Mouse (Mus musculus) layer of hippocampus, postnatal 14 days (tissue): ENCODE results near the gene Gm8220. TPM values are rescaled to one million over a fixed set of nuclear protein-coding genes. Genes with fewer than 3 reads are reported as not detected.
"Not testable (repeated sequence)": the region's sequence is repeated elsewhere in the genome, so short reads cannot be mapped to it uniquely, and the experiment has no call there.

Experiments used
- DNase-seq, 2 experiments: peaks; one replicate each; pipeline ENCODE4 v3.0.0; 2021 to 2022; ENCODE audit warnings: low spot score in 2 of 2, mixed read lengths in 1 of 2
- long read RNA-seq, 2 experiments: library from polyadenylated mRNA; stranded (forward); transcript quantifications; one replicate each; pipeline ENCODE4 v2.0.0; 2021
- total RNA-seq, 2 experiments: library from RNA; stranded (reverse); gene quantifications; 2 replicates each; pipeline ENCODE4 v1.2.3; 2021

Gene Gm8220
- total RNA-seq, result not detected
- long read RNA-seq, experiment 1, result 0 reads
- long read RNA-seq, experiment 2, result 0 reads

DNA sequence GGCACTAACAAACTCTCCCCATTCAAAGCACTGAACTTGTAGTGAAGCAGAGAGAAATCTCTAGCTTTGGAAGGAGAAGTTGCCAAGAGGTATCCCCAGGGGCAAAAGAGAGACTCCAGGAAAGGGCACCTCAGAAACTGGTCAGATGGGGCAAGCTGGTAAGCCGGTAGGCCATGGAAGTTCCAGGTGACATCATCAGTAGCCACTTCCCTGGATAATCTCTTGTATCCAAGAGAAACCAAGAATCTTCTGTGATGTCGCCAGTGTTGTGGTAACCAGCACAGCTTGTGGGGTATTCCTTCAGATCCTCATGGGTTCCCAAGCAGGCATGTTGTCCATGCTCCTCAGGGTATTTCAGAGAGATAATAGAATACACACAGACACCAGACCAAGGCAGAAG is at the start of gene Gm8220:
Gm8220 (plus strand) TSS at position 301 of the 400 bp plus-strand sequence.
- not testable (repeated sequence) for DNase-seq

DNA sequence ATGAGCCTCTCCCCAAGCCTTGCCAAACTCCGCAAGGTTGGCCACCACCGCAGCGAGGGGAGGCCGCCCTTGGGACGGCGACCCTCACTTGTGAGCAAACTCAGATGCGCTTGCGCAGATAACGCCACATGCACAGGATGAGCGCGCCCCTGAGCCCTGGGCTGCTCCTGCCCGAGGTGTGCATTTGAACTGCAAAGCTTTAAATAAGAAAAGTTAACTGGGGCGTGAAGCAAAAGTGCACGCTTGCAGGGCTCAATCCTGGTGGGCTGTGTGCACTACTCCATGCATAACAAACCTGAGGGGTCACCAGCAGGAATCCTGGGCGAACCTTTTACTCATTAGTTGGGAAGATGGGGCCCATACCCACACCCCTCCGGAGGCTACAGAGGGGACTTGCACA is 37.3 kb upstream of the Gm8220 start:
- no peak for DNase-seq

DNA sequence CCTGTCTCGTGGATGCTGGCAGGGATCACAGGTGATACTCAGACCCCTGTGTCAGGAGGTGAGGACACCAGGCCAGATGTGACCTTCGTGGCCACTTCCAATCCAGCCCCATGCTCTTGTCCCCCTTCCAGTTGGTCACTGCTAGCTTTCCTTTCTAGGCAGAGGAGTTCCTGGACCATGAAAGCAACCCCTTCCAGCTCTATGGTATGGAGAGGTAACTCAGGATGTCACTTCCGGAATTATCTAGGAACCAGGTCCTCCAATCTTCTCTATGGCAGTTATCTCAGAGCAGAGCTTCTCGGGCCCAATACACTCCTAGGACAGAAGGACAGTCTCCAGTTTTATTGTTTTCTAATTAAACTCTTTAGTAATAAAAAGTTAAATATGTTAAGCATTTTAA is 26.7 kb downstream of the Gm8220 start:
- not testable (repeated sequence) for DNase-seq

DNA sequence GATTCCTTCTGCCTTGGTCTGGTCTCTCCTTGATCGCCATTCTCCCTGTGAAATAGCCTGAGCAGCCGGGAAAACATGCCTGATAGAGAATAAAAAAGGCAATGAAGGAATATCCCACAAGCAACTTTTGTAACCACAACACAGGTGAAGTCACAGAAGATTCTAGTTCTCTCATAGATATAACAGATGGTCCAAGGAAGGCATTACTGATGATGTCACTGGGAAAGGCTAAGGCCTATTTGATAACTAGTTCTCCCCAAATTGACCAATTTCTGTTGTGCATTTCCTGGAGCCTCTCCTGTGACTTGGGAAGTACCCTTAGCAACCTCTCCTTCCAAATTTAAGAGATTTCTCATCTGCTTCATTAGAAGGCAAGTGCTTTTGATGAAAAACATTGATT is 53.1 kb downstream of the Gm8220 start, which contains the start of gene Gm5930:
Gm5930 (minus strand) TSS at position 101 of the 400 bp plus-strand sequence.
- not testable (repeated sequence) for DNase-seq

Other genes with a start within 250 kb of the Gm8220 start
- not detected for gene Ear2, start 182.9 kb upstream of the Gm8220 start, total RNA-seq
- gene Gm3327, start 161.7 kb upstream of the Gm8220 start, total RNA-seq, result not detected
- not detected for gene Gm8212, start 87.9 kb upstream of the Gm8220 start, total RNA-seq
- not detected for gene 4930503E14Rik, start 72.3 kb upstream of the Gm8220 start, total RNA-seq
- not detected for gene Gm5930, start 53.0 kb downstream of the Gm8220 start, total RNA-seq
- gene Gm8229, start 79.8 kb downstream of the Gm8220 start, total RNA-seq, result not detected
- not detected for gene Gm3371, start 125.1 kb downstream of the Gm8220 start, total RNA-seq
- gene Gm8232, start 148.1 kb downstream of the Gm8220 start, total RNA-seq, result not detected
- not detected for gene BC061237, start 206.9 kb downstream of the Gm8220 start, total RNA-seq
- not detected for gene Gm17093, start 232.7 kb downstream of the Gm8220 start, total RNA-seq